Mouse (Mus musculus) CH12.LX (cell line): Measurements from ENCODE around the gene Farp1. TPM values are rescaled to one million over a fixed set of nuclear protein-coding genes. Genes with fewer than 3 reads are reported as not detected.

ENCODE experiments used
- DNase-seq: peaks from one replicate; pipeline ENCODE4 v3.0.0-alpha.2; 2013; ENCODE audit errors: extremely low read depth
- H3K27ac ChIP-seq: 2 replicates; pipeline ENCODE4 v1.5.1; 2012; ENCODE audit warnings: low read depth, mild to moderate bottlenecking, control low read depth, moderate library complexity; ENCODE audit not compliant: insufficient read depth
- H3K27me3 ChIP-seq: replicated peaks from 2 replicates; pipeline ENCODE3; 2012; ENCODE audit warnings: inconsistent platforms
- H3K36me3 ChIP-seq, 2 experiments: replicated peaks in 1 of 2; 2 replicates each; pipeline versions ENCODE3 to v1.6.1; 2012; ENCODE audit warnings: inconsistent platforms in 1 of 2, low read length in 1 of 2, mild to moderate bottlenecking in 1 of 2, mixed read lengths in 1 of 2, moderate library complexity in 1 of 2; ENCODE audit not compliant: control insufficient read depth in 1 of 2, insufficient read depth in 1 of 2
- H3K4me1 ChIP-seq, 2 experiments: 2 replicates each; pipeline ENCODE4 v1.6.1; 2012; ENCODE audit warnings: inconsistent platforms in 1 of 2, moderate library complexity in 1 of 2; ENCODE audit not compliant: insufficient read depth in 2 of 2, control insufficient read depth in 1 of 2
- H3K4me2 ChIP-seq: 2 replicates; pipeline ENCODE4 v1.6.1; 2012; ENCODE audit warnings: low read depth, mild to moderate bottlenecking, control low read depth; ENCODE audit not compliant: poor library complexity, insufficient read depth, severe bottlenecking
- H3K4me3 ChIP-seq, 3 experiments: fragments of 150-350 bp in 1 of 3; sonication (generic) in 1 of 3; replicated peaks in 1 of 3; 2 replicates each; pipeline versions ENCODE3 to v1.5.1; 2011 to 2012; ENCODE audit warnings: low read depth in 2 of 3, low read length in 2 of 3, mild to moderate bottlenecking in 2 of 3, moderate library complexity in 2 of 3, control low read depth in 1 of 3, improper control_type of control experiment in 1 of 3, inconsistent platforms in 1 of 3, mixed read lengths in 1 of 3; ENCODE audit not compliant: poor library complexity in 1 of 3
- H3K79me2 ChIP-seq: replicated peaks from 2 replicates; pipeline ENCODE4 v1.6.1; 2012; ENCODE audit warnings: mild to moderate bottlenecking, moderate library complexity; ENCODE audit not compliant: control insufficient read depth, poor library complexity, insufficient read depth, severe bottlenecking; ENCODE audit errors: extremely low read depth
- H3K9ac ChIP-seq: 2 replicates; pipeline ENCODE4 v1.6.1; 2012; ENCODE audit warnings: low read depth, mild to moderate bottlenecking, control low read depth, moderate library complexity; ENCODE audit not compliant: insufficient read depth
- H3K9me3 ChIP-seq: replicated peaks from 2 replicates; pipeline ENCODE3; 2012; ENCODE audit warnings: low read length, inconsistent platforms, mixed read lengths
- BHLHE40 ChIP-seq: IDR thresholded peaks from 2 replicates; pipeline ENCODE4 v1.6.1; 2011; ENCODE audit warnings: mild to moderate bottlenecking, low read depth, low read length, improper control_type of control experiment
- CTCF ChIP-seq, 2 experiments: IDR thresholded peaks in 1 of 2; conservative IDR thresholded peaks in 1 of 2; 2 replicates each; pipeline ENCODE4 v1.5.1; 2011 to 2012; ENCODE audit warnings: low read depth in 2 of 2, low read length in 2 of 2, improper control_type of control experiment in 1 of 2, inconsistent platforms in 1 of 2, mild to moderate bottlenecking in 1 of 2, moderate library complexity in 1 of 2
- E2F4 ChIP-seq: IDR thresholded peaks from 2 replicates; pipeline ENCODE4 v1.6.1; 2011; ENCODE audit warnings: low read depth, low read length, improper control_type of control experiment; ENCODE audit not compliant: insufficient replicate concordance
- HCFC1 ChIP-seq: IDR thresholded peaks from 2 replicates; pipeline ENCODE4 v1.6.1; 2012; ENCODE audit warnings: low read depth, mild to moderate bottlenecking, inconsistent platforms, low read length, improper control_type of control experiment
- IRF4 ChIP-seq: IDR thresholded peaks from 2 replicates; pipeline ENCODE4 v1.6.1; 2014; ENCODE audit warnings: low read depth, mild to moderate bottlenecking, inconsistent platforms, low read length, improper control_type of control experiment
- JUN ChIP-seq: IDR thresholded peaks from 2 replicates; pipeline ENCODE4 v1.6.1; 2011; ENCODE audit warnings: low read depth, mild to moderate bottlenecking, low read length, improper control_type of control experiment, moderate library complexity; ENCODE audit not compliant: insufficient read depth
- KAT2A ChIP-seq: IDR thresholded peaks from 2 replicates; pipeline ENCODE4 v1.6.1; 2012; ENCODE audit warnings: low read length, improper control_type of control experiment, inconsistent platforms; ENCODE audit not compliant: insufficient replicate concordance
- NELFE ChIP-seq: IDR thresholded peaks from 2 replicates; pipeline ENCODE4 v1.6.1; 2011; ENCODE audit warnings: low read depth, low read length, improper control_type of control experiment
- NRF1 ChIP-seq: IDR thresholded peaks from 2 replicates; pipeline ENCODE4 v1.6.1; 2014; ENCODE audit warnings: low read depth, mild to moderate bottlenecking, inconsistent platforms, low read length, improper control_type of control experiment, moderate library complexity
- PAX5 ChIP-seq: IDR thresholded peaks from 2 replicates; pipeline ENCODE4 v1.6.1; 2012; ENCODE audit warnings: low read length, inconsistent platforms, mixed read lengths
- POLR2A ChIP-seq: IDR thresholded peaks from 2 replicates; pipeline ENCODE4 v1.6.1; 2011; ENCODE audit warnings: low read depth, mild to moderate bottlenecking, improper control_type of control experiment, low read length
- POLR2AphosphoS2 ChIP-seq: IDR thresholded peaks from 2 replicates; pipeline ENCODE4 v1.6.1; 2011; ENCODE audit warnings: low read depth, low read length, improper control_type of control experiment
- RAD21 ChIP-seq: IDR thresholded peaks from 2 replicates; pipeline ENCODE4 v1.6.1; 2011; ENCODE audit warnings: low read depth, mild to moderate bottlenecking, low read length, improper control_type of control experiment, moderate library complexity
- RCOR1 ChIP-seq: conservative IDR thresholded peaks from 2 replicates; pipeline ENCODE4 v1.6.1; 2012; ENCODE audit warnings: low read depth, mild to moderate bottlenecking, inconsistent platforms, low read length, improper control_type of control experiment
- SIN3A ChIP-seq: IDR thresholded peaks from 2 replicates; pipeline ENCODE4 v1.6.1; 2012; ENCODE audit warnings: low read length, improper control_type of control experiment, inconsistent platforms
- SMC3 ChIP-seq: IDR thresholded peaks from 2 replicates; pipeline ENCODE4 v1.6.1; 2011; ENCODE audit warnings: low read depth, low read length, improper control_type of control experiment
- ZNF384 ChIP-seq: IDR thresholded peaks from 2 replicates; pipeline ENCODE4 v1.6.1; 2012; ENCODE audit warnings: low read depth, low read length, improper control_type of control experiment, inconsistent platforms
- dilution Hi-C: fragments of 300-500 bp; cut with MboI; formaldehyde crosslinking; loops from 2 replicates; pipeline ENCODE4 v1.14.3; 2020; ENCODE audit warnings: low sequenced_read_pairs; ENCODE audit not compliant: extremely low pct_unique_long_range_greater_than_20kb, extremely low pct_ligation_motif_present
- in situ Hi-C: fragments of 300-500 bp; cut with MboI; formaldehyde crosslinking; loops from 3 replicates; pipeline ENCODE4 v1.14.3; 2019; ENCODE audit warnings: low sequenced_read_pairs, low pct_ligation_motif_present, low pct_unique_long_range_greater_than_20kb, mixed read lengths
- polyA plus RNA-seq: library from polyadenylated mRNA; unstranded; fragments of >175 nt; gene quantifications from 2 replicates; pipeline ENCODE4 v1.2.1, GENCODE M21; 2012; ENCODE audit warnings: low read depth; ENCODE audit not compliant: insufficient read length
- total RNA-seq, 2 experiments: library from RNA; depleted of rRNA; stranded (reverse); fragments of 300-350 nt in 1 of 2; fragments of >200 nt in 1 of 2; gene quantifications; 2 replicates each; pipeline ENCODE4 v1.2.3; 2012 to 2014

Farp1 gene
- total and polyA plus RNA-seq, 3 experiments, result 2.4 to 10.3 (median 2.5) TPM

DNA sequence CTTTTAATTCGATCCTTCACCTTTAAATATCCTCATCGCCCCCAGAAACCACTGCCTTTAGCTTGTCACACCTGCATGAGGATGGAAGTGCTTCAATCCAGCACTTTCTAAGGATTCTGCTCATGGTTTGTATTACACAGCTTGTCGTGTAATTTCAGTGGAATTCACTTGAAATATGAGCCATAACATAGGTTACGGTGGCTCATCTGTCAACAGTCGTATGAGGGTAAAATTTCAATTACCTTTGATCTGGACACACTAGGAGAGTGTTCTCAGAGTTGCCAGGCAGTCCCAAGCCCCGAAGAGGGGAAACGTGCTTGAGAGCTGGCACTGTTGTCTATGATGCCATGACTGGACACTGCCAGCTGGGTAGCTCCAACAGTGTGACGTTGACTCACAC is 77.1 kb downstream of the Farp1 start:
- no peaks in the 10 kb centered on the region for H3K9me3 ChIP-seq
- in situ Hi-C loops, result no loop called here
- TF ChIP-seq JUN, result no peak
- no peak for TF ChIP-seq NRF1
- no peak for TF ChIP-seq RAD21
- TF ChIP-seq PAX5, result no peak
- no peak for TF ChIP-seq IRF4
- TF ChIP-seq HCFC1, result no peak
- no peak for TF ChIP-seq POLR2A
- TF ChIP-seq SIN3A, result no peak
- TF ChIP-seq CTCF (conservative IDR thresholded peaks at IDR 0.05 in 1 of 2, IDR thresholded peaks at IDR 0.05 in 1 of 2; ENCODE audit: low read depth in 2 of 2, low read length in 2 of 2), result no peak
- TF ChIP-seq BHLHE40, result no peak
- TF ChIP-seq, all 38 proteins: peak for 0

GRCm38 (mm10) chr14:121113785-121114184 is 78.8 kb downstream of the Farp1 start:
- DNase-seq, result no peak
- H3K36me3 ChIP-seq, result peaks cover 0 to 33% of the 10 kb centered on the region in 2 experiments
- peaks cover 4 to 8% of the 10 kb centered on the region in 2 experiments; a peak in 3 of 4 replicates for H3K4me1 ChIP-seq
- H3K27ac ChIP-seq, result no peak overlapping the region
- TF ChIP-seq NRF1, result no peak
- TF ChIP-seq NELFE, result no peak
- no peak for TF ChIP-seq E2F4
- TF ChIP-seq KAT2A, result no peak
- no peak for TF ChIP-seq SMC3
- TF ChIP-seq RAD21, result no peak
- TF ChIP-seq BHLHE40, result no peak
- no peak for TF ChIP-seq POLR2AphosphoS2
- TF ChIP-seq ZNF384, result no peak
- TF ChIP-seq POLR2A, result no peak
- TF ChIP-seq RCOR1, result no peak
- TF ChIP-seq, all 38 proteins: peak for 0
- H3K9ac ChIP-seq, result no peak overlapping the region
- dilution Hi-C loops (no loop called here), in situ Hi-C loops (no loop called here)
- no peaks in the 10 kb centered on the region for H3K9me3 ChIP-seq
- H3K27me3 ChIP-seq, result no peaks in the 10 kb centered on the region
- no peak overlapping the region for H3K4me2 ChIP-seq
- no peak overlapping the region for H3K4me3 ChIP-seq
- H3K79me2 ChIP-seq, result no peaks in the 10 kb centered on the region

More for the DNA sequence above, 77.1 kb downstream of the Farp1 start:
- no peaks in the 10 kb centered on the region for H3K27me3 ChIP-seq
- DNase-seq, result no peak
- H3K36me3 ChIP-seq, result peaks cover 0 to 27% of the 10 kb centered on the region in 2 experiments
- no peak overlapping the region for H3K27ac ChIP-seq
- no peak overlapping the region for H3K4me3 ChIP-seq
- dilution Hi-C loops, result no loop called here
- H3K9ac ChIP-seq, result no peak overlapping the region
- H3K4me1 ChIP-seq, result peaks cover 4 to 9% of the 10 kb centered on the region in 2 experiments; a peak in 3 of 4 replicates
- no peaks in the 10 kb centered on the region for H3K79me2 ChIP-seq
- H3K4me2 ChIP-seq, result no peak overlapping the region
